Mouse (Mus musculus): ENCODE measurements around the gene Eef2.

Gene Eef2

DNA sequence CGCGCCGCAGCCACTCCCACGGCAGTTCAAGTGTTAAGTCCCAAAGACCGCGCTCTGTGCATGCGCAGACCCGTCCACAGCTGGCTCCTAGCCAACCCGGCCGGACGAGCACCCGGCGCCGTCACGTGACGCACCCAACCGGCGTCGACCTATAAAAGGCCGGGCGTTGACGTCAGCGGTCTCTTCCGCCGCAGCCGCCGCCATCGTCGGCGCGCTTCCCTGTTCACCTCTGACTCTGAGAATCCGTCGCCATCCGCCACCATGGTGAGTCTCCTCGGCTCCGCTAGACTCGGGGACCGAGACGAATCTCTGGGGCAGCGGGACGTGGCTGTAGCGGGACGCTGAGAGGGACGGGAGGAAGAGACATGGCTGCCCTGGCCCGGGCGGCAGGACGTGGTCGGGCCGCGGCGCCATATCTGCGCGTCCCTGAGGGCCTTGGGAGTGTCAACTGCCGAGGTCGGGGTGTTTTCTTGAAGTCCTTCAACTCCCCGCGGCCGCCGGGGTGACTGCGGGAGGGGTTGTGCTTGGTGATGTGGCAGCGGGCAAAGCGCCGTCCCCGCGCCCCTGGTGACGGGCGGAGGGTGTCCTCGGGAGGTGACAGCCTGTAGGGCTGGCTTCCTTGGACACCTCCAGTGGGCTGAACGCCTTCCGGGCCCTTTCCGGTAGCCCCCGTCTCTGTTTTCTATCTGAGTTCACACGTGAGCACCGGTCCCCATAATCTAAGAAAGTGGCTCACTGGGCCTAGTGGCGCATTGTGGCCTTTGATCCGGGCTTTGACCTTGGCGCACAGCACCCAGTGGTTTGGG, at the start of gene Eef2:
TSS of gene Eef2 (plus strand) at position 166 of the 806 bp plus-strand sequence.
- peak; percentile 99 for DNase-seq

DNA sequence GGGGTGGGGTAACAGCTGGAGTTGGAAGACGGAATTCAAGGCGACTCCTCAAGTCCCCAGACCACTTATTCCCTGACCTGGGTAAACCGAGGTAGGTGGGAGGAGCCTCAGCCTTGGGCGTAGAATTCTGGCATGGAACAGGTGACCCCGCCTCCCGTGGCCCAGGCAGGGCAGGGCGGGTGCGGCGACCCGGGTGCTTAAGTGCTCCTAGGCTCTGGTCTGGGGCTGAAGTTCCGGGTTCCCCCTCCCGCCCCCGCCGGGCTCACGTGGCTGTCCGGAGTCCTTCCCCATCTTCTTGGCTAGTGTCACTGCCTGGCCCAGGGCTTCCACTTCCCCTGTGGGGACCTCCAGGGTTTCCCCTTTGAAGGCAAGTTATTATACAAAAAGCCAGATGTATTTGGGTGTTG, 42.2 kb upstream of the Eef2 start:
- peak; percentile 83 to 88 for DNase-seq

DNA sequence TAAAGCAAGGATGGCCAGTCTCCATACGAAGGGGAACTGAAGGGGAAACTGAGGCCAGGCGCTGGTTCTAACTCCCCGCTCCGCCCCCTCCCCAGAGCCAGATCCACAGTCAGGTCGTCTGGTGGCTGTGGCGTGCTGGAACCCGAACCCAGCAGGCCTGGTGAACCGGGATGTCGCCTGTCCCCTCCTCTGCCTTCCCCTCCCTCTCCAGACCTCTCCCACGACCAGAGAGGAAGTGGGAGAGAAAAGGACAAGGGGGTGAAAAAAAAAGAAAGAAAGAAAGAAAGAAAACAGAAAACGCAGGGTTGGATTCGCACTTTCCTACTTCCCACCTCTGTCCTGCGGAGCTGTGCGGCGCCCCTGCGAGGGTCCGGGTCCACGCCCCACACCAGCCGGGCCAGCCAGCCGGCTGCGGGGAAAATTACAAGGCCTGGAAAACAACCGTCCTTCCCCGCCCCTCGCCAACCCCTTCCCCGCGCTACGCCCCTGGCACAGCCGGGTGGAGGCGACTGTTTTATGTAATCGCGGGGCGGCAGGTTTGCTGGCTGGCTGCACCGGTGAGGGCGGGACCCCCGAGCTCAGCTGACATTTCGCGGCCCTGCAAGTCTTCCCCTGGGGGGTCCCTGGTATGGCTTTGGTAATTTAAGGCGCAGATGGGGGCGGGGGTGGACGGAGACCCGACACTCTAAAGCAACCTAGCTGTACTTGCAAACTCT, 41.3 kb upstream of the Eef2 start, which contains the start of gene Zbtb7a:
TSS of gene Zbtb7a (plus strand) at position 255 of the 716 bp plus-strand sequence.
- peak; percentile 62 for DNase-seq

DNA sequence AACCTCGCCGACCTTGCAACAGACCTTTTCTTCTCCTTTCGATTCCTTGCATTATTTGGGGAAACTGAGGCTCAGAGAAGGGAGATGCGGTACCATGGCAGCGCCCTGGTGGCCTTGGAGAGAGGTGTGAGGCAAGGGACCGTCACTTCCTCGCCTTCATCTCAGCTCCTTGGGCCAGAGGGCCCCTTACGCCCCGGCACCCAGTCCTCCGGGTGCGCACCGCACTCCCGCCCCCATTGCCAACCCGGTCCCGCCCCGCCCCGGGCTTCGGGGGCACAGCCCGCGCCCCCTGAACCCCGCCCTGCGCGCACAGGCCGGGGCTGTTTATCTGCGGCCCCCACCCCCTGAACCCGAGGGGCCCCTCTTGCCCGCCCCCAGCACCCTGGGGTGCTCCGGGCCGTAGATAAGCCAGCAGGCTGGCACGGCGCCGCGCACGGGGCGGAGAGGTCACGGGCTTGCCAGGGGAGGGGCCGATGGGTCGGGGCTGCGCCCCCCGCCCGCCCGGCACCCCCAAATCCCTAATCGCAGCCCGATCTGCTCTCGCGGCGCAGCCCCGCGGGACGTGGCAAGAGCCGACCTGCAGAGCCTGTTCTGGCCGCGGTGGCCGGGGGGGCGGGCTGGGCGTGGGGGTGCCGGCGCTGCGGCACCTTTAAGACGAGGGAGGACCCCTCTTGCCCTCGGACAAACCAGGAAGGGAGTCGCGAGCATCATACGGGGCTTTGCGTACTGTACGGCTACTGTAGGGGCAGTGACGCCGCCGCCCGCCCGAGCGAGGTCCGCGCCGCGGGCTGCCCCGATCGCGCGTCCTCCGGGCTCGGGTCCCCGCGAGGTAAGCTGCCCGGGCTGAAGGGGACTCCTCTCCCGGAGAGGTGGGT, 40.4 kb upstream of the Eef2 start:
- peak; percentile 83 to 89 for DNase-seq

DNA sequence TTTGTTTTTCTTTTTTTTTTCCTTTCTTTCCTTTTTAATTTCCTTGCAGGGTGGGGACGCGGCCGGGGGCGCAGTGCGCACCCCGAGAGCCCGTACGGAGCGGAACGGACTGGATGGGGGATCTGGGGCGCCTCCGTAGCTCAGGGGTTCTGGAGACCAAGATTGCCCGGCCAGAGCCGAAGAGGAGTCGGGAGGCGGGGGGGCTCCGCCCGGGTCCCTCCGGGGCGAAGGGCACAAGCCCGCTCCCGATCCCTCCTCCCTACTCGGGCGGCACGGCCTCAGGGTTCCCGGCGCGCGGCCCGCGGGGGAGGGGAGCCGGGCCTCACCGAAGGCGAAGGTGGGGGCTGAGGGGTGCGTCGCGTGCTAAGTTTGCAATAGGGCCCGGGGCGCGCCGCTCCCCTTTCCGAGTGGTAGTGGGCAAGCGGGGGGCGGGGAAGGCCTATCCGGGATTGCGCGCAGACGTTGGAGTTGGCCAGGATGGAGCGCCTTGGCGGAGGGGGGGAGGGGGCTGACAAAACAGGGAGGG, 39.7 kb upstream of the Eef2 start:
- DNase-seq: peak; percentile 84 to 88

DNA sequence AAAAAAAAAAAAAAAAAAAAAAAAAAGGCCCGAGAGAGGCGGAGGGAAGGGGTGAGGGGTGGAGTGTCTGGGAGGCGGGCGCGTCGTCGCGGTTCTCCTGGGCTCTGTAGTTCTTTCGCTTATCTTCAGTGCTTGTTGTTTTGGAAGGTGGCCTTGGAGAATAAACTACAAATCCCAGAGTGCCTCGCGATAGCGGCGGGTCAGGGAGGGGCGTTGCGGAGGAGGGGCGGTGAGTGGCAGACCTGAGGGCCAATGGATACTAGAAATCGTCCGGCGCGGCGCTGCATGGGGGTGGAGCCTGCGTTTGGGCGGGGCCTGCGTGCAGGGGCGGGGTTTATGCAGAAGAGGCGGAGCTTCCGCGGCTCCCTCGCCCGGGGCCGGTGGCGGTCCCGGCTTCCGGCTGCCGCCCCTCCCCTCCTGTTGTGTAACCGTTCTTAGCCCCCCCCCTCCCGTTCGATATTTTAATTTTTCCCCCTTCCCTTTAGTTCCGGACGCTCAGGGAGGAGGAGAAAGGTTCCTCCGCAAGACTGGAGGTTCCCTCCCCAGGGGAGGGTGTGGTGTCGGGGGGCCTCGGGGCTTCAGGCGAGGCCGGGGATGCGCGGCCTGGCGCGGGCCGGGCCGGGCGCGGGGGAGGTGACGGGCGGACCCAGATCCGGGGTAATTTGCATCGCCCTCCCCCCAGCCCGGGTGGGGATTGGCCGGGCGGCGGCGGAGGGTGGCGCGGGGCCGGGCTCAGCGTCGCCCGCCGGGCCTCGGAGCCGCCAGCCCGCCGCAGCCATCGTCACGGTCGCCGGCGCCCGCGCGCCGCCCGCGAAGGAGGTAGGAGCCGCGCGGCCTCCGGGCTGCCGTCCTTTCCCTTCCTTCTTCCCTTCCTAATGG, 38.9 kb upstream of the Eef2 start:
- DNase-seq: peak; percentile 99 to 100

DNA sequence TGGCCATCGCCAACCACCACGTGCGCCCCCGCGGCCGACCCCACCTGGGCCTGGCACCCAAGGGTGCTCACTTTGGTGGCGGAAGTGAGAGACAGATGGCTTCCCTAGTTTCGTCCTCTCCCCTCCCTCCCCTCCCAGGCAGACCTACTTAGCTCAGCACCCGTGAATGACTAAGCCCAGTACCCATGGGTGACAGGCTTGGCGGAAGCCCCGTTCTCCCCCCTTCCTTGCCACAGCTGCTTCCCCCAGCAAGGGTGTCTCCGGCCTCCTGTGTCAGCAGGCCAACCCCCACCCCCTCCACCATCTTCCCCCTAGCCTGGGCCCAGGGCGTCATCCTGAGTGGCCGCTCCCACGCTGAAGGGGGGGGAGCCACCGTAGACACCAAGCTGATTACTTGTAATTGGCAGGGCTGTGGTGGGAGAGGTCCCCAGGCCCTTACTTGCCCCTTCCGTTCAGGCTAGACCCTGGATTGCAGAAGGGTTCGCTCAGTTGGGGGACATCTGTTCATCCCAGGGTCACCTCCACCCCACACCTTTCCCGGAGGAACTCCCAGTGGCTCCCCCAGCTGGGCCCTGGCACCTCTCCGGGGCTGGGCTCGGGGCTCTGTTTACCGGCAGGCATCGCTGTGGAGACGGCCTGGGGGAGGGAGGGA, 38.2 kb upstream of the Eef2 start:
- DNase-seq: peak; percentile 65 to 77

DNA sequence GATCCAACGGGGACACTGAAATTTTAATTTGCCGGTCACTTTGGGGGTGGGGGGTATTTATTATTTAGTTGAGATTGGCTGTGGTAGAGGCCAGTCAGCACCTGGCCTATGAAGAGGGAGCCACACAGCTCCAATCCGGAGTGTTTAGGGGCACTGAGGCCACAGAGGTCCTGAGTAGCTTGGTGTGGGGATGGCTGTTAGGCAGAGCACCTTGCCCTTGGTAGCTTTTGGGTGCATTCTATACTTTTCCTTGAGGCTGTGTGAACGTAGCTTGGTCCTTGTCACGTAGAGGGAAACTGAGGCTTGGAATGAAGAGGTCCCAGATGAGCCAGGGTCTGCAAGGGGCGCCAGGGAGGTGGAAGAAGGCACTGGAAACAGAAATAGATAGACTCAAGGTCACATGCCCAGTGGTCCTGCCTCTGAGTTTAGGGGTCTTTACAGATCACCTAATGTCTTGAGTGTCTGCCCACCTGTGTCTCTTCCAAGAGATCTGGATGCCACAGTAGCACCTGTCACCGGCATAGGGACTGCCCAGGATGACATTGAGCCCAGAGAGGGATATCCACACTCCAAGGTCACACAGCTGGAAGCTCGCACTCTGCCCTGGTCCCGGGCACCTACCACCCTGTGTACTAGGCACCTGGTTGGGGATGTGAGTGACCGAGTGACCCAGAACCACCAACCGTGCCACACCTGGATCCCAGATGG, 37.5 kb upstream of the Eef2 start:
- no peak for DNase-seq

DNA sequence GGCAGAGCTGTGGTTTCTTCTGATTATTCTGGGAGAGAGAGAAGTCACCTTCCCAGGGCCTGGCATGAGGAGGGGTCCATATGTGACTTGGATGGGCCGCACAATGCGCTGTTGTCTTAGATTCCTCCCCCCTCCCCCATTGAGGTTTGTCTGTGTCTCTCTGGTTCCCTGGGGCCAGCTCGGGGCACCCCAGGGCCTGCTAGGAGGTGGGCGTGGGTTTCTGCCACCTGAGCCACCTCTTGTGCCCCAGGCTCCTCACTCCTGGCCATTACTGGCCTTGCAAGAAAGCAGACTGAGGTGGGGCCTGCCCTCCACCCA, 36.9 kb upstream of the Eef2 start:
- no peak for DNase-seq

DNA sequence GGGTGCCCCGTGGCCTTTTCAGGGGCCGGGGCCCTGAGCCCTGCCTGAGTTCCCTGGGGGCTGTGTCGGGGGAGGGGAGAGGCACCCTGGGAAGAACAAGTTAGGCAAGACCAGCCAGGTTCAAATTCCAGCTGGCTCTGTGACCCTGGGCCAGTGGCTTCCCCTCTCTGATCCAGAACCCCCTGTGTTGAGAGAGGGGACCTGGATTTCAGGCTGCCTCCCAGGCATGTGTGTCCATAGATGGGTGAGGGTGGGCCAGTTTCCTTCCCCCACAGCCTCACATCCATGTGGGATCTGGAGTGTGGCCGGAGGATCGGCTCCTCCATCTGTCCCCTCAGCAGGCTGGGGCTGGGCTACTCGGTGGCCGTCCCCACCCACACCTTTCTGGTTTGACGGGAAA, 36.4 kb upstream of the Eef2 start:
- no peak for DNase-seq

DNA sequence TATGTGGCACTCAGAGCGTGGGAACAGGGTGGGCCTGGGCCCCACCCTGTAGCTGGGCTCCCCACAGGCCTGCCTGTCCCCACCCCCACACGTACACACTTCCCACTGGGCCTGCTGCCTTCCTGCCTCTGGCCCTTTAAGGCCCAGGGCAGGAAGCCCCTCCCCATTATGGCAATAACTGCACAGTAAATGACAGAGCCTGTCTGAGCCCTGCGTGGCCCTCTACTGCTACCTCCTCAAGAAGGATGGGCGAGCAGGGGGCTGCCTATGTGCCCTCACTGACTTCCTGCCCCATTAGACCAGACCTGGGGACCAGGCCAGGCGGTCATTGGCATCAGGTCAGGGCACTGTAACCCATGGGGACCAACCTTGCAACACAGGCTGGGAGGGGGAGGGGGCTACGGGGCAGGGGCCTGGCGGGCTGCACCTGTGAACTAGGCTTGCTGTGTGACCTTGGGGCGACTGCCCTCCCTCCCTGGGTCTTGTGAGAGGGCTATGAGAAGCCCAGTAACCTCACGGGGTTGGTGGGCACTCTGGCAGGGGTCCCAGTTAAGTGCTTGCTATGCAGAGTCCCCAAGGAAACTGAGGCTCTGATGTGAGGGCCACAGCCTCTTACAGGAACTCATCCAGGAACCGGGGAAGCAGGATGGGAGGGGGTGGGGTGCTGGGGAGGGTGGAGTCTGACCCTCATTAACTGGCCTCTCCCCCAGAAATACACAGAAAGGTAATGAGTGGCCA, 35.5 kb upstream of the Eef2 start:
- peak; percentile 56 to 73 for DNase-seq

DNA sequence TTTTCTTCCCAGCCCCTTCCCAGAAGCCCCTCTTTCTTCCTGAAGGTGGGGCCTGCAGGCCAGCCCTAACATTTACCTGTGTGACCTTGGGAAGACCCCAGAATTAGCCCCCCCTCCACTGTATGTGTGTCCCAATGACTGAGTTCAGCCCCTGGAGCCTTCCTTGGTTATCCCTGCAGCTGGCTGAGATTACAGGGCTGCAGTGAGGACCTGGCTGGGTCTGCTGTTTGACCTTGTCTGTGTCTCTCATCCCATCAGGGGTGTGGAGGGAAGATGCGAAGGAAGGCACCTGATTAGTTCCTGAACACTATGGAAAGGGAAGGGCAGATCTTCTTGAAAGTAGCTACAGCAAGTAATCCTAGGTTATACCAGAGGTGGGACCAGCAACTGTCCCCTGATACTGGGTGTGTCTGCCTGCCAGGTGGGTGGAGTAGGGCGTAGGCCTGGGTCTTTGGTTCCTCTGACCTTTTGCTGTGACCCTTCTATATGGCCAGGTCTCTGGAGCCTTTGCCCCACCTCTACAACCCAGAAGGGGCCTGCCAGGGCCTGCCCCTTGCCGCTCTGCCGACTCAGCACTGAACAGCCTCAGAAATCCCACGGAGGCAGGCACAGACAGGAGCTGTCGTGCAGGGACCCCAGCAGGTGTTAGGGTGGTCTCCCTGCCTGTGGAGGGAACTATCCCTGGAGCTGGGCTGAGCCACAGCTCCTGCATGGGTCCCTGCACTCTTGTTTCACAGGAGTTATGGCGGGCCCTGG, 34.8 kb upstream of the Eef2 start:
- DNase-seq: no peak

DNA sequence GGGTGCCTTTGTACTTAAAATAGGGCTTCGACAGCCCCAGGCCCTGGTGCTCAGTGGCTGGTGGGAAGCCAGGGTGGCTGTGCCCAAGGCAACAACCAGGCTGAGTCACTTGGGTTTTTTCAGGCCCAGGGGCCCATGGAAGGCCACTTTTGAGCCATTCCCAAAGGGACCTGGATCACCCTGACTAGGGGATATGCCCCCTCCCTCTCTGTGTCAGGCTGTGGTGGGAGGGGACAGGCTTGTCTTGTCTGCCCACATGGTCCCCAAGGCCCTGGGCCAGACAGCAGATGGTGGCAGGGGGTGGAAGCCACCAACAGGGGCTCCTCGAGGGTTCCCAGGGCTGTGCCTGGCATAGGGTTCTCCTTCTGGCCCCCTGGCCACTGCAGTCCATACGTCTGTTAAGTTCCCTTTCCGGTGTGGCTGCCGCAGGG, 33.9 kb upstream of the Eef2 start:
- DNase-seq: no peak

DNA sequence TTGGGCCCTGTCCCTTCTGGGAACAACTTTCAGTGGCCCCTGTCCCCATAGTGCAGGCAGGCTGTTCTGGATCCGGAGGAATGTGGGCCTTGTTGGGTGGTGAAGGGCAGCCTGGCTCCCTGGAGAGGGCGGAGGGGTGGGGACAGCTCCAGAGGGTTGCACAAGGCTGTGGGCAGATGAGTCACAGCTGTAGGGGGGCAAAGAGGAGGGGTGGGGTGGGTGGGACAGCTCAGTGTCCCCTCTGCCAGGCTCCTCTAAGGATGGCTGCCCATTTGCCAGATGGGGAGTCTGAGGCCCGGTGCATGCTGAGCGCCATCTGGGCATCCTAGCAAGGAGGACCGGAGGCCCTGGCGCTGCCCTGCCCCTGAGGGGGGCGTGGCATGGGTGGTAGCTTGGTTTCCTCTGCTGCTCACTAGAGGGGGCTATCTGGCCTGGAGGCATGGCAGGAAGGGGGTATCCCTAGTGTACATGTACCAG, 33.2 kb upstream of the Eef2 start:
- DNase-seq: peak; percentile 46 to 71

DNA sequence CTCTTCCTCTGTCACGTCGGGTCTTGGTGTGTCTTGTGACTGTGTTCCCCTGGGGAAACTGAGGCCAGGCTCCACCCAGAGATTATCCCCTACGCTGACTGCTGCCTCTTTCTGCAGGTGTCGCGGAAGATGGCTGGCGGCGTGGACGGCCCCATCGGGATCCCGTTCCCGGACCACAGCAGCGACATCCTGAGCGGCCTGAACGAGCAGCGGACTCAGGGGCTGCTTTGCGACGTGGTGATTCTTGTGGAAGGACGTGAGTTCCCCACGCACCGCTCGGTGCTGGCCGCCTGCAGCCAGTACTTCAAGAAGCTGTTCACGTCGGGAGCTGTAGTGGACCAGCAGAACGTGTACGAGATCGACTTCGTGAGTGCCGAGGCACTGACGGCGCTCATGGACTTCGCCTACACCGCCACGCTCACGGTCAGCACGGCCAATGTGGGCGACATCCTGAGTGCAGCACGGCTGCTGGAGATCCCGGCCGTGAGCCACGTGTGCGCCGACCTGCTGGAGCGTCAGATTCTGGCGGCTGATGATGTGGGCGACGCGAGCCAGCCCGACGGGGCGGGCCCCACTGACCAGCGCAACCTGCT, 32.5 kb upstream of the Eef2 start:
- no peak for DNase-seq

DNA sequence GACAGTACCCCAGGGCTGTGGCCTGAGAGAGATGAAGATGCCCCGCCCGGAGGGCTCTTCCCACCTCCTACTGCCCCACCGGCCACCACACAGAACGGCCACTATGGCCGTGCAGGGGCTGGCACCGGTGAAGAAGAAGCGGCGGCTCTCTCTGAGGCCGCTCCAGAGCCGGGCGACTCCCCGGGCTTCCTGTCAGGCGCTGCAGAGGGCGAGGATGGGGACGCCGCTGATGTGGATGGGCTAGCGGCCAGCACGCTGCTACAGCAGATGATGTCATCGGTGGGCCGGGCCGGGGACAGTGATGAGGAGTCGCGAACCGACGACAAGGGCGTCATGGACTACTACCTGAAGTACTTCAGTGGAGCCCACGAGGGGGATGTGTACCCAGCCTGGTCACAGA, 31.8 kb upstream of the Eef2 start:
- peak in 1 of 2 experiments; percentile 66 for DNase-seq

DNA sequence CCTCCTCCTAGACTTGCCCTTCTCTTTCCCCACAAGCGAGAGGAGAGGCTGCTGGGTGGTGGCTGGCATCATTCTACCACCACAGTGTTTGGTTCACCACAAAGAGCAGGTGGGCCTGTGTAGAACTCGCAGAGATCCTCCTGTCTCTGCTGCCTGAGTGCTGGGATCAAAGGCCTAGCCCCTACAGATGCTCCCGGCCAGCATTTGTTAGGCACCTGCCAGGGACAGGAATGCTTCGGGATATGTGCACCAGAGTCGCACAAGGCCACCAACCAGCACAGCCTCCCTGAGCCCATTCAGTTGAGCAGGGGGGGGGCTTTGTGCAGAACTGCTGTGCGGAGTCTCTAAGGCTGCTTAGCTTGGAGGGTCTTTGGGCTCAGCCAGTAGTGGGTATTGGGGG, 31.1 kb upstream of the Eef2 start:
- no peak for DNase-seq

DNA sequence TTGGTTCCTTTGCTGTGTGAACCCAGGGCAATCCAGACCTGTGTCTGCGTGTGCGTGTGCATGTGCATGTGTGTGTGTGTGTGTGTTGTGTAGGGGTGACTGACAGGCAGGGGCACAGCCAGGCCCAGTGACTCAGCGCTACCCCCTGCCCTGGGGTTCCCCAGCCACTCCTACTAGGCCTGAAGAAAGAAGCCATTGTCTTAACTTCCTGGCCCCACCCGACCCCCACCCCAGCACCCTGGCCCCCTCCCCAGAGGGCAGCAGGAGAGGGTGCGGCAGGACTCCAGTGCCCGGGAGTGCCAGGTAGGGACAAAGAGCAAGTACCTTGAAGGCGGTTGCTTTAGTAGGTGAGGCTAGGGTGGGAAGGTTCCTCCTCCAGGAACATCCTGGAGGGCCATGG, 30.7 kb upstream of the Eef2 start:
- no peak for DNase-seq

DNA sequence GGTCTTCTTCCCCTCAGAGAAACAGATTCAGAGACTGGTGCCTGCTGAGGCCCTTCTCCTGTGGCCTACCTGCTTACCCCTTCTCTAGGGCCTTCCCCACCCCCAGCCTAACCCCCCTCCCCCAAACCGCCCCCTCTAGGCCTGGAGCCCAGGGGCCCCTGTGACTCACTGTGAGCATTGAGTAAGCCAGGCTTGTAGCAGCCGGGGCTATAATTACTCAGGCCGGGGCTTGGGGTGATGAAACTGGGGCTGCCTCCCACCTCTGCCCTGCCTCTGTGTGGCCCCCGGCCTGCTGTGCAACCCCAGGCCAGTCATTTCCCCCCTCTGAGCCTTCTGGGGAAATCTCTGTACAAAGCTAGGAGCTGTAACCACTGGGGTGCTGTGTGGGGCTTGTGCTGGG, 30.1 kb upstream of the Eef2 start:
- DNase-seq: no peak
